Mouse (Mus musculus) embryo, embryonic 11.5 days (tissue): ENCODE data around the gene Lias.
A peak's percentile ranks its signal among the peaks of the same experiment; 100 is the strongest.

ENCODE experiments used
- DNase-seq: peaks from one replicate; pipeline ENCODE4 v3.0.0-alpha.2; 2012; ENCODE audit warnings: low read depth, low spot score

Lias gene

GRCm38 (mm10) chr5:65390648-65391644 lies at the start of gene Lias, which contains the start of gene Rpl9:
Gene Lias, plus strand, starts transcription at chr5:65391497.
Gene Rpl9, minus strand, starts transcription at chr5:65391444.
- DNase-seq, result peak; percentile 98

- DNase-seq, result no peak
These were observed 43.1 kb upstream of the Lias start, which contains the start of gene Klb for GRCm38 (mm10) chr5:65348168-65348567. Gene Klb, plus strand, starts transcription at chr5:65348314.

- DNase-seq, result no peak
These were observed 40.8 kb upstream of the Lias start for GRCm38 (mm10) chr5:65350508-65350907.

DNA sequence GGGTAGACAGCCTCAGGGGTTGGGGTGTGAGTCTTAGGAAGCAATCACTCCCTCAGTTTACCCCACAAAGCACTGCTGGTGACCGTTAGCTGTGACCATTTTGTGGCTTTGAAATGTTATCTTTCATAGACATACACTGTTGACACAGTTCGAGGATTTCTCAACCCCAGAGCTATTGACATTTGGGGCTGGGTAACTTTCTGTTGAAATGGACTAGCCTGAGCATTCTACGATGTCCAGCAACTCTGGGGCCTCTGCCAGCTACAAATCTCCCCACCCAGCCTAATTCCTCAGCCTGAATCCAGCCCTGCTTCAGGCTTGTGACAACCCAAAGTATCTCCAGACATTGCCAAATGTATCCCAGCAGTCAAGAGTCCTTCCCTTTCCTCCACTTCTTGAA lies 37.2 kb upstream of the Lias start:
- no peak for DNase-seq

GRCm38 (mm10) chr5:65354985-65355384 lies 36.3 kb upstream of the Lias start:
- DNase-seq, result no peak

DNA sequence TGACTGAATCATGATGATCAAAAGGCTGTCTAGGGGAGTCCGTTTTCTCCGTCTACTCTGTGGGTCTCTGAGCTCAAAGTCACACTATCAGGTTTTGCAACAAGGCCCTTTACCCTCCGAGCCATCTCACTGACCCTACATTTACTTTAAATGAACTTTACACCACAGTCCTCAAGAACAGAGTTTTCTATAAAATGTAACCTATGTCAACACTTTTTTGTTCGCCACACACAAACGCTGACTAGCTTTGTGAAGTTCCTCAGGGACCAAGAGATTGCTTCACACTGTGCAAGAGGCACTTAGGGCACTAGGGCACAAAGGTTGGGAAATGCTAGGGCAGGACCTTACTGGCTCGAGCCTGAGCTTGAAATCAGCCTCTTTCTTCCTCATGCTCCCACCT lies 34.4 kb upstream of the Lias start:
- DNase-seq, result no peak

- DNase-seq, result no peak
These were observed 33.5 kb upstream of the Lias start for GRCm38 (mm10) chr5:65357771-65358170.

GRCm38 (mm10) chr5:65367837-65368236 lies 23.5 kb upstream of the Lias start:
- no peak for DNase-seq

GRCm38 (mm10) chr5:65371551-65371950 lies 19.7 kb upstream of the Lias start:
- no peak for DNase-seq

DNA sequence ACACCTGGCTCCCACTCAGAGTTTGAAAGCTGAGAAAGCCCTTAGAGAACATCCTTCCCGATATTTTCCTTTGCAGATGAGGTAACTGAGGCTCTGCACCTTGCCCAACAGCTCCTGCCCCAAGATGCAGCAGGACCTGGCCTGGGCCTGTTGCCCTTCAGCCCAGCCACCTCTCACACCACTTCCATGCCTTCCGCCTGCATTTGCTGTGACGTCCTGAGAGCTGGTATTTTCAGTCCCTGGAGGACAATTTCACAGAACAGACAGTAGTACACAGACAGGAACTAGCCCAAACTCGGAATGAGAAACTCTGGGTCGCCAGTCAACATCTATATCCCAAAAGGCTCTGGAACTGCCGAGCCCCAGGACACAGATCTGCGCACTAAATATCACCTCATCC lies 16.6 kb upstream of the Lias start:
- no peak for DNase-seq

GRCm38 (mm10) chr5:65385704-65386103 lies 5.6 kb upstream of the Lias start:
- DNase-seq, result no peak

DNA sequence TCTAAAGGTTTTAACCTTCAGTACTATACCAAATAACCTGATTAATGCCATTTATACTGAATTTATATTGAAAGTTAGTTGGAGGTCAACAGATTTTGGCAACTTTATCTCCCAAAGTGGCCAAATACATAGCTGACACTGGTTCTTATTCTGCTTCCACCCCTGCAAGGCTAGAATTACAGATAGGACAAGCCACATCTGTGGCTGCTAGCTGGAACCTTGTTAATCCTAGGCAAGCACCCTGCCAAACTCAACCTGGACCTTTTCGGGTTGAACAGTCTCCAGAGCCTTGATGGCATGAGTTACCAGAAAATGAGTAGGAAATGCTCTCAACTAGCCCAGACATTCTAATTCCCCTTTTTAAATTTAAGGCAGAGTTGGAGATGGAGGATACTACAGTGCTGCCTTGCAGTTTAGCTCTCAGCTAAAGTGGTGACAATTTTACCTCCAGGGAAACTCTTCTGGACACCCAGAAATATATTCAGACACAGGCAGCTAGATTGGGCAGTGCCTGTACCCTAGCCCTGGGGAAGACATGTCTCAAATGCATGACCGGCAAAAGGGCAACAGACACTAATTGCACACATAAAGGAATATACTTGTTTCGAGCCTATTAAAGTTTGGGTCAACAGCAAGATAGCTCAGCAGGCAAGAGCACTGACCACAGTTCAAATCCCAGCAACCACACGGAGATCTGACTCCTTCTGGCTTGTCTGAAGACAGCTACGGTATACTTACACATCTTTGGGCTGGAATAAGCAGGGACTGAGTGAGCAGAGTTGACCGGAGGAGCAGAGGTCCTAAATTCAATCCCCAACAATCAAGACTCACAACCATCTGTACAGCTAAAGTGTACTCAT lies 4.1 kb upstream of the Lias start:
- no peak for DNase-seq

- peak; percentile 19 for DNase-seq
These were observed 456 bp downstream of the Lias start for GRCm38 (mm10) chr5:65391753-65392152.

GRCm38 (mm10) chr5:65394425-65394824 lies 3.1 kb downstream of the Lias start:
- DNase-seq, result no peak

DNA sequence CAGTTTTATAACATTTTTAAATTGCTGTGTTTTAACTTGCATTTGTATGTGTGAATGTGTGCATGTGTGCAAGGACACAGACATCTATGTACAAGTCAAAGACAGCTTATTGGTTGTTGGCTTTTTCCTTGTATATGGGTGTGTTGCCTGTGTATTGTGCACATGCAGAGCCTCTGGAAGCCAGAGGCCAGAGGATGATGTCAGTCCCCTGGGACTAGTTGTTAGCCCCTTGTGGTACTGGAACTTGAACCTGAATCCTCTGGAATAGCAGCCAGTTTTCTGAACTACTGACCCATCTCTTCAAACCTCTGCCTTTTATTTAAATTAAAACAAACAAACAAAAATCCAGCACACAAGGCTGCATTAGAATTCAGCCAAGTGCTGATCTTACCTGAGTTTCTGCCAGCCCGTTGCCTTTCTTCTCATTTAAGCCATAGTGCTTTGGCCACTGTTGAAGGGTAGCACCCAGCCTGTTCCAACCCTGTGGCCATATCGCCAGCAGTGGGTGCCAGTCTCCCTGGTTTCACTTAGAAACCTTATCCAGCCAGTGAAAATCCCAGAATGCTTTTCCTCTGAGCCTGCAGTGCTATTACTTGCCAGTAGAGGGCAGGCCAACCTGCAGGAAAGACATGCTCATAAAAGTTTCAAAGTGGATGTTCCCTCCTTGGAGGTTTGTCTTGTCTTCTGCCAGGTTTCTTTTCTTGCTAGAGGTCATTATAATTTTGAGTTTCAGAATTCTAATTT lies 10.1 kb downstream of the Lias start:
- DNase-seq, result peak; percentile 66

DNA sequence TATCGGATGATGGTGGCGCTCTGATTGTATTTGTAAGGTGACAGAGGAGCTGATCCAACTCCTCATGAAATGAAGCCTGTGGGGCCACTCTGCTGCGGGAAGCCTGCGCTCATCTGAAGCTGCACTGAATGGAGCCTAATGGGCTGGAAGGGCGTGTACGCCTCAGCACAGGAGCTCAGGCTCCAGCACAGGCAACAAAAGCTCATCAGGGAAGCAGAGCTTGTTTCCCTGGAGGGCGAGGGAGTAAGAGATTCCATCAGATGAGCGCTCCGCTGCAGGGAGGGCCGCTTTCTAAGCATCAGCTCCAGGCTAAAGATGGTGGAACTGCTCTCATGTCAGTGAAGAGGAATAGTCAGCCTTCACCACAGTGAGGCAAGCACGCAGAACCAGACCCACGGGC lies 16.7 kb downstream of the Lias start:
- no peak for DNase-seq

DNA sequence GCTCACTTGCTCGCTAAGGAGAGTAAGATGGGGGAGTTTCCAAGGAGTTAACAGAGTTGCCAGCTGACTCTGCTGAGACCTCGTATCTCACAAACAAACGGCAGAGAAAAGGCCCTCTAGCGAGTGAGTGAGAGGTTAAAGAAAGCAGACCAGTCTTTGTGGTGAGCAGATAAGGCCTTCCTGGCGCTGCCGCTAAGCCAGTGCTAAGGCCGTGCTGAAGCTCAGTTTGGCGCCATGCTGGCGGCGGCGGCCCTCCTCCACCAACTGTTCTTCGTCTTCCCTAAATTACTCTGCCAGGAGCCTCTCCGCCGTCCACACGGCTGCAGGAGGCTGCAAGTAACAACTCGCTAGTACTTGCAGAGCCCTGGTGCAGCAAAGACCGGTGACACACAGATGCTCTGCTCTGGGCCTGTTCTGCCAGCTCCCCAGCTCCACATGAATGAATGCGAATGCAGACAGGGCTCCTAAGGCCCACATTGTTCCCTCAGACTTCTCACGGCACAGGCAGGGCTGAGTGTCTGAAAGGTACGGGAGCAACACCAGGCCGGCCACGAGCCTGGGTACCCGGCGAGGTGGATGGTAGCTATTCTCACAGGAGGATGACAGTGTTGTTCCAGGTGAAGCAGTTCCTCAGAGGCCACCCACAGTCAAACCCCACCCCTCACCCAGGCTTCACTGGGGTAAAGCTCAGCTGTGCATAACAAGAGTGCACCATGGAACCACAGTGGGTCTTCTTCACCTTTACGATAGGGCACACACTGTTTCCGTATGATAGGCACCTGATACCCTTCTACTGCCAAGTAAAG lies 24.6 kb downstream of the Lias start:
- peak; percentile 43 for DNase-seq

- DNase-seq, result no peak
These were observed 27.8 kb downstream of the Lias start for GRCm38 (mm10) chr5:65419136-65419535.

- DNase-seq, result no peak
These were observed 29.5 kb downstream of the Lias start for GRCm38 (mm10) chr5:65420822-65421221.

GRCm38 (mm10) chr5:65422803-65423202 lies 31.5 kb downstream of the Lias start:
- no peak for DNase-seq

GRCm38 (mm10) chr5:65424215-65424614 lies 32.9 kb downstream of the Lias start:
- no peak for DNase-seq
